Mouse (Mus musculus): ENCODE measurements around the gene 4921517D22Rik.

DNA sequence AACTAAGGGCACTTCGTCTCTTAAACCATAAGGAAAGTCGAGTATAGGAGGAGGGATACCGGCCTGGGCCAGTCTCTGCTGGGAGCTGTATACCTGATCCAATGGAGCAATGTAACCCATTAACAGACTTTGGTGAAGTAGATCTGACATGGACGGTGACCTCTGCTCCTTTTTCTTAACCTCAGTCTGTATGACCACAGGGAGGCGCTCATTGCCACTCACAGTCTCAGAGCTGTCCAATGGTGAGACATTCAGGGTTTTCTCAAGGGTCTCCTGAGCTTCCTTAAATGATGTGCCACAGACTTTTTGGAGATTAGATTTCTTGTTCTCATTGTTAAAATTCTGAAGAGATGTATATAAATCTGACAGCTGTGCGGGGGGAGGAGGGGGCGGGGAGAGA, 3.3 kb downstream of the 4921517D22Rik start:
- no peak for TF ChIP-seq CHD2 (IDR thresholded peaks at IDR 0.05; ENCODE audit: low read depth, low read length)
- TF ChIP-seq HCFC1 (IDR thresholded peaks at IDR 0.05; ENCODE audit: borderline replicate concordance, insufficient read depth, low read length): no peak
- TF ChIP-seq ZNF384 (IDR thresholded peaks at IDR 0.05; ENCODE audit: low read depth, low read length): no peak
- TF ChIP-seq MAFK (IDR thresholded peaks at IDR 0.05; ENCODE audit: insufficient read depth, low read depth, low read length): no peak

All from ES-E14 (cell line).